Mouse (Mus musculus): ENCODE measurements around the gene Mip. TPM values are rescaled to one million over a fixed set of nuclear protein-coding genes. Genes with fewer than 3 reads are reported as not detected.

Mip gene
- total and polyA plus RNA-seq, 2 experiments from 2014 or later = 0.05 TPM; not detected in 1

DNA sequence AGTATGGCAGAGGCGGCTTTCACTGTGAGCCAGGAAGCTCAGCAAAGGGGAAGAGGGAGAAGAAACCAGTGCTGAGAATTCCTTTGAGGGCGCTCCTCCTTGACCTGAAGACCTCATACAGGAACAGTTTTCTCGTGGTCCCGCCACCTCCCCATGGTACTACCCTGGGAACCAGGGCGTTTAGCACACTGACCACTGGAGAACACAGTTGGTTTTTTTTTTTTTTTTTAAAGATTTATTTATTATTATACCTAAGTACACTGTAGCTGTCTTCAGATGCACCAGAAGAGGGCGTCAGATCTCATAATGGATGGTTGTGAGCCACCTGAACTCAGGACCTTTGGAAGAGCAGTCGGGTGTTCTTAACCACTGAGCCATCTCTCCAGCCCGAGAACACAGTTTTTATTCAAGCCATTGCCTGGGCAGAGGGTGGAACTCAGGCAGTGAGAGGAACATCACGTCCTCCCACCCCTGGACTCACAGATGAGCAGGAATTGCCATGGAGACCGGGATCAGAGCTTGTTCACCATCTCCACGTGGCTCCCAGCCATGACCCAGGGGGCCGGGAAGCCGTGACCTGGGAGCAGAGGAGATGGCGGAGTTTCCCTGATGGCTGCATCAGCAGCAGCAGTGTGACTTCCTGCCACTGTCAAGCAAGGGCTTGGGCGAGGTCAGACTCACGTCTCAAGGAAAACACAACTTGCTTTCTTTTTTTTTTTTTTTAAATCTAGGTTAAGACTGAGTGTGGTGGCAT, 3.9 kb upstream of the Mip start:
- Histone ChIP-seq H3K4me1 (ENCODE audit: insufficient read depth) (no peaks in the 10 kb centered on the region), H3K27me3 (ENCODE audit: insufficient read depth, low read length) (no peaks in the 10 kb centered on the region), H3K4me2 (ENCODE audit: low read depth) (no peak overlapping the region), H3K4me3 (ENCODE audit: low read depth, low read length) (no peak overlapping the region), H3K9ac (no peak overlapping the region), H3K36me3 (ENCODE audit: insufficient read depth) (no peaks in the 10 kb centered on the region), H3K9me3 (ENCODE audit: low read length) (no peaks in the 10 kb centered on the region), H3K27ac (ENCODE audit: low read depth, low read length) (no peak overlapping the region)
- DNase-seq (no peak), ATAC-seq (no peak)
- WGBS = 72% methylated on average over 16 of the region's 16 CpGs
- TF ChIP-seq CTCF (IDR thresholded peaks at IDR 0.05; ENCODE audit: low read depth) = no peak

DNA sequence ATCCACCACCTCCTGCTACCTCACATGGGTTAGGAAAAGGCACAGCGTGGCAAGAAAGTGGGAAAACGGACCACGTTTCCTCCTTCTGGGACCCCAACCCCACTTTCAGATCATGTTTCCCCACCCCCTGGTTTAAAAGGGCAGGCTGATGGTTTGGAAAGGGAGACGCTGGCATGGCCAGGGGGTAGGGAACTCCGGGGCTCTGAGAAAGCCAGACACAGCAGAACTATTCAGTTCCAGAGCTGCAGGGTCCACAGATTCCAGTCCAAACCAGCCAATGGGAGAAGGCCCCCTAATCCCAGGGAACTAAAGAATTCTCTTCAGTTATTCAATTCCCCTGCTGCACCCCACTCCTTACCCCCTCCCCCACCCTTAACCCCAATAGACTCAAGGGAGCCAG, 574 bp upstream of the Mip start:
- Histone ChIP-seq H3K4me1 (ENCODE audit: insufficient read depth) (no peaks in the 10 kb centered on the region), H3K4me2 (ENCODE audit: low read depth) (no peak overlapping the region), H3K4me3 (ENCODE audit: low read depth, low read length) (no peak overlapping the region), H3K27me3 (ENCODE audit: insufficient read depth, low read length) (no peaks in the 10 kb centered on the region), H3K36me3 (ENCODE audit: insufficient read depth) (no peaks in the 10 kb centered on the region), H3K9ac (no peak overlapping the region), H3K9me3 (ENCODE audit: low read length) (no peaks in the 10 kb centered on the region), H3K27ac (ENCODE audit: low read depth, low read length) (no peak overlapping the region)
- 30% methylated on average over 5 of the region's 5 CpGs for whole genome bisulfite sequencing
- TF ChIP-seq CTCF (IDR thresholded peaks at IDR 0.05; ENCODE audit: low read depth) = no peak
- DNase-seq = no peak
- no peak for ATAC-seq

DNA sequence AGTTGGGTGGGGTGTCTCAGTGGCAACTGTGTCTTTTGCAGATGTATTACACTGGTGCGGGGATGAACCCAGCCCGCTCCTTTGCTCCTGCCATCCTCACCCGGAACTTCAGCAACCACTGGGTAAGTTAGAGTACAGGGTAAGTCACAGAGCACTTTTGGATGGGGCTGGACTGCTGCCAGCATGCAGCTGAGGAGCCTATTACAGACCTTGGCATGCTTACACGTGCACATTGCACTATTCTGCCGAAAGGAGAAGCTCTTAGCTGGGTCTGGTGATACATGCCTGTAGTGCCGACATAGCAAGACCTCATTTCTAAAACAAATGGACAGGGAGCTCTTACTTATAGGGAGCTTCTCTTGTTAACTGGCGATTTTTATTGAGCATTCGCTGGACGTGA, 2.0 kb downstream of the Mip start:
- H3K9ac ChIP-seq = no peak overlapping the region
- H3K4me1 ChIP-seq (ENCODE audit: insufficient read depth) = no peaks in the 10 kb centered on the region
- WGBS = 72% methylated on average over 9 of the region's 9 CpGs
- no peaks in the 10 kb centered on the region for H3K27me3 ChIP-seq (ENCODE audit: insufficient read depth, low read length)
- no peaks in the 10 kb centered on the region for H3K36me3 ChIP-seq (ENCODE audit: insufficient read depth)
- H3K9me3 ChIP-seq (ENCODE audit: low read length) = no peaks in the 10 kb centered on the region
- no peak overlapping the region for H3K27ac ChIP-seq (ENCODE audit: low read depth, low read length)
- DNase-seq (no peak), ATAC-seq (no peak)
- H3K4me2 ChIP-seq (ENCODE audit: low read depth) = no peak overlapping the region
- no peak overlapping the region for H3K4me3 ChIP-seq (ENCODE audit: low read depth, low read length)
- no peak for TF ChIP-seq CTCF (IDR thresholded peaks at IDR 0.05; ENCODE audit: low read depth)

DNA sequence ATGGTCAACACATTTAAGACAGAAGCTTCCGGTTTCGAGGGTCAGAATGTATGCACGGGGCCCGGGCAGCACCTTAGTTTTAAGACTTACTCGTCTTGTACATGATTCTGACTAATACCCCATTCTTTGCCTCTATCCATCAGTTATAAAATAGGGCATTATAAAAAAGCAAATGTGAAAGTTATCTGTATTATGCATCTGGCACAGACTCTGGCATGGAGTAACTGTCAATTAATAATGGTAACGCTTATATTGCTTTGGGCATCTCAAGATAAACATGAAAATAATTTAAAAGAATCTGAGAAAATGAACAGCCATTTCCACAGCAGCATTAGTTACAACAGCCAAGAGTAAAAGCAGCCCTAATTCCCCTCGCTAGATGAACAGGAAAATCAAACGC, 2.4 kb downstream of the Mip start:
- no peak for DNase-seq
- TF ChIP-seq CTCF (IDR thresholded peaks at IDR 0.05; ENCODE audit: low read depth) = no peak
- H3K4me2 ChIP-seq (ENCODE audit: low read depth) = no peak overlapping the region
- no peaks in the 10 kb centered on the region for H3K4me1 ChIP-seq (ENCODE audit: insufficient read depth)
- 90% methylated on average over 8 of the region's 8 CpGs for WGBS
- no peak overlapping the region for H3K9ac ChIP-seq
- no peak overlapping the region for H3K27ac ChIP-seq (ENCODE audit: low read depth, low read length)
- H3K9me3 ChIP-seq (ENCODE audit: low read length) = no peaks in the 10 kb centered on the region
- no peaks in the 10 kb centered on the region for H3K27me3 ChIP-seq (ENCODE audit: insufficient read depth, low read length)
- H3K4me3 ChIP-seq (ENCODE audit: low read depth, low read length) = no peak overlapping the region
- ATAC-seq = no peak
- H3K36me3 ChIP-seq (ENCODE audit: insufficient read depth) = no peaks in the 10 kb centered on the region

DNA sequence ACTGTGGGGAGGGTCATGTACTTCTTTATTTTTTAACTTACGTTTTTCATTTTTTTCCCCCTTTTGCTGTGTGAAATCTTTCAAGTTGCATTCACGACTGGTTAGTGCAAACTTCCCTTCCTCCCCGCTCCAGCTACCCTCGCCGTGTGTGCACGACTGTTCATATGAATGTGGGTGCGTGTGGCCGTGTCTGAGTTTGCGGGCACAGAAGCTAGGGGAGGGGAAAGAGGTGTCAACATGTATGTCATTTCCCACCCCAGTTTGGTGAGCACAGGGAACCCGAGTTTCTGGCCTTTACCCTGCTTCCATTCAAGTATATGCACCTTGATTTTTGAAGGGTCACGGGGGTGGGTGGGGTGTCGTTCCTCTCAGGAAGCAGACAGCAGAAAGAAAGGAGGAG, 4.9 kb downstream of the Mip start:
- Histone ChIP-seq H3K4me1 (ENCODE audit: insufficient read depth) (no peaks in the 10 kb centered on the region), H3K36me3 (ENCODE audit: insufficient read depth) (no peaks in the 10 kb centered on the region), H3K4me2 (ENCODE audit: low read depth) (no peak overlapping the region), H3K4me3 (ENCODE audit: low read depth, low read length) (no peak overlapping the region), H3K27me3 (ENCODE audit: insufficient read depth, low read length) (no peaks in the 10 kb centered on the region), H3K9ac (no peak overlapping the region), H3K9me3 (ENCODE audit: low read length) (no peaks in the 10 kb centered on the region), H3K27ac (ENCODE audit: low read depth, low read length) (no peak overlapping the region)
- ATAC-seq (no peak), DNase-seq (no peak)
- 83% methylated on average over 12 of the region's 12 CpGs for WGBS
- TF ChIP-seq CTCF (IDR thresholded peaks at IDR 0.05; ENCODE audit: low read depth) = no peak

DNA sequence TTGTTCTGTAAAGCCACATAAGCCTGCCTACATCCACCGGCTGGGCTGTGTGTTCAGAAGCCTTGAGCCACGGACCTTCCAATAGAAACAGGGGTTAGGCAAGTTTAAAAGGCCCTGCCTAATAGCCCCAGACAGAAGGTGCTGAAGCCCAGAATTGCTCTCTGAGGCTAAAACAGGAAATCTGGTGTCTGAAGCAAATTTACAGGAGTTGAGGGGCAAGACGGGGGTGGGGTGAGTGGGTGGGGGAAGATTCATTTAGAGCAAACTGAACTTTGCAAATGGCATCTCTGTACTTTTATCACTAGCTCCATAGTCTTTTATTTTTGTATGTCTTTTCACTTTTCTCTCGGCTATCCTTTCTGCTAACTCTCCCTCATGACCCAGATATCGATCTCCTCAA, 5.5 kb downstream of the Mip start:
- no peak for TF ChIP-seq CTCF (IDR thresholded peaks at IDR 0.05; ENCODE audit: low read depth)
- H3K36me3 ChIP-seq (ENCODE audit: insufficient read depth) = no peaks in the 10 kb centered on the region
- WGBS = 17% methylated on average over 5 of the region's 5 CpGs
- H3K9ac ChIP-seq = no peak overlapping the region
- H3K4me2 ChIP-seq (ENCODE audit: low read depth) = peak overlapping the region; percentile 67
- no peaks in the 10 kb centered on the region for H3K27me3 ChIP-seq (ENCODE audit: insufficient read depth, low read length)
- H3K4me3 ChIP-seq (ENCODE audit: low read depth, low read length) = peak overlapping the region; percentile 74
- no peak for DNase-seq
- H3K27ac ChIP-seq (ENCODE audit: low read depth, low read length) = no peak overlapping the region
- no peaks in the 10 kb centered on the region for H3K9me3 ChIP-seq (ENCODE audit: low read length)
- H3K4me1 ChIP-seq (ENCODE audit: insufficient read depth) = no peaks in the 10 kb centered on the region
- no peak for ATAC-seq

DNA sequence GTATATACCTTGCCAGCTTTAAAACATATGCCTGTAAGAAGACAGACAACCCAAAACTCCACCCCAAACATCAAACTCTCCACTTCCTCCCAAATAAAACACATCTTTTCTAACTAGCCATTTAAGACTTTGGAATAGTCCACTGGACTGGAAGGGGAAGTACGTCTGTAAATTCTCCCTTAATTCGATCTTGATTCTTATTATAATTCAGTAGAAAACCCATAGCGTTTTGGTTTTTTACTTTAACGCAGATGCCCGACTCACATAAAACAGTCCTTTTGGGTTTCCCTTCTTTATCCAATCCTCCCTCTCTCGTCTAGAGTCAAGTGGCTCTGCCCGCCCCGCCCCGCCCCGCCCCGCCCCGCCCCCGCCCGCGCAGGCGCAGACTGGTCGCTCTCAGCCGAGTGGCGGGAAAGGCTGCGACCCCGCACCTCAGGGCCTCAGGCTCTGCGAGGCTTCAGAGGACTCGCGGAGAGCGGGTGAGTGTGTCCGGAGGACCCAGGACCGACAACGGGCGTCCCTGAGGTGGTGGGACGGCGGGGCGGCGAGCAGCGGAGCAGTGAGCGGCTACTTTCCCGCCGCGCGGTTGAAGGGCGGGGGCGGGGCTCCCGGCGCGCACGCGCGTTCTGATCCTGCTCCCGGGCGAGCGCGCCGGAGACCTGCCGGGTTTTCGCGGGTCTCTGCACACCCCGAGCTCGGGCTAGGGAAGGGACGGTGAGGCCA, 6.2 kb downstream of the Mip start, which contains the start of gene Timeless:
Gene Timeless, plus strand, starts transcription at position 369 of the 723 bp plus-strand sequence.
- peak within 1 kb of the TSS; percentile 81 for H3K9ac ChIP-seq
- peak within 1 kb of the TSS; percentile 93 for H3K27ac ChIP-seq (ENCODE audit: low read depth, low read length)
- no peak for TF ChIP-seq CTCF (IDR thresholded peaks at IDR 0.05; ENCODE audit: low read depth)
- H3K9me3 ChIP-seq (ENCODE audit: low read length) = no peaks in the 10 kb centered on the region
- under 1% methylated on average over 56 of the region's 58 CpGs for WGBS
- no peaks in the 10 kb centered on the region for H3K27me3 ChIP-seq (ENCODE audit: insufficient read depth, low read length)
- no peaks in the 10 kb centered on the region for H3K36me3 ChIP-seq (ENCODE audit: insufficient read depth)
- H3K4me1 ChIP-seq (ENCODE audit: insufficient read depth) = no peaks in the 10 kb centered on the region
- ATAC-seq = peak; percentile 95
- peak within 1 kb of the TSS; percentile 74 for H3K4me3 ChIP-seq (ENCODE audit: low read depth, low read length)
- H3K4me2 ChIP-seq (ENCODE audit: low read depth) = peak within 1 kb of the TSS; percentile 67
- DNase-seq = peak; percentile 93

Measured in forebrain, postnatal 0 days (tissue).